Comparison of ENCODE assay signal across 1 mouse cellular context in the genomic region with DNA sequence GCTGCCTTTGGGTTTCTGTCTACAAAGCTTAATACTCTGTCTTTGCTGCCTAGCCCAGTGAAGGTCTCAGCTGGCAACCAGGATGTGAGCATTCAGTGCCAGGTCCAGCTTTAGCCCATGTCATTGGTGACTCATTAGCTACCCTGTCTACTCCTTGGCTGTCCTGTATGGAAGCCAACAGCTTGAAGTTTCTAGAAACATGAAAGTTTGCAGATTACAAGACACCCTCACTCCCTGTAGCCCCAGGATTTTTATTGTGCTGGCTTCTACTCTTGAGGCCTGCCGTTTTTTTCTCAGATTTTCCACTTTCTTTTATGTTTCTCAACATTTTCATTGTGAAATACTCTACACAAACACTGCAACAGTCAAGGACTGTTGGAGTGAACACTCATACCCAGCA.
TF ChIP-seq lines count a peak whose summit lies in the region.

No protein-coding gene starts in this region.

TF ChIP-seq in CH12.LX, 34 proteins besides CTCF, POLR2A, EP300 and RAD21:
- TF ChIP-seq ETS1 (conservative IDR thresholded peaks at IDR 0.05; ENCODE audit: low read depth, low read length) (no peak), BHLHE40 (IDR thresholded peaks at IDR 0.05; ENCODE audit: low read depth, low read length) (0 out of 2 replicates have a peak, but pooled peaks have one; percentile 11), MXI1 (IDR thresholded peaks at IDR 0.05; ENCODE audit: low read depth, low read length) (no peak)
